Mouse (Mus musculus) liver, embryonic 11.5 days (tissue): ENCODE data around the gene Ccdc177. TPM values are rescaled to one million over a fixed set of nuclear protein-coding genes. Genes with fewer than 3 reads are reported as not detected.

ENCODE experiments used
- ATAC-seq: fragments of 200-750 bp; cut with Nextera tagmentation; replicated peaks from 2 replicates; pipeline ENCODE4 v1.8.0; 2017; ENCODE audit warnings: moderate number of reproducible peaks, mild to moderate bottlenecking, moderate TSS enrichment, moderate library complexity; ENCODE audit not compliant: low FRiP score
- DNase-seq: peaks from one replicate; pipeline ENCODE4 v3.0.0-alpha.2; 2017; ENCODE audit warnings: low spot score
- H3K27ac ChIP-seq: fragments of 300-500 bp; sonication (generic); 2 replicates; pipeline ENCODE4 v1.5.1; 2014; ENCODE audit warnings: mild to moderate bottlenecking, low read depth, low read length, control low read depth
- H3K27me3 ChIP-seq: fragments of 300-500 bp; sonication (generic); replicated peaks from 2 replicates; pipeline ENCODE4 v1.6.1; 2014; ENCODE audit warnings: low read length, mixed read lengths; ENCODE audit not compliant: control insufficient read depth, insufficient read depth
- H3K36me3 ChIP-seq: fragments of 300-500 bp; sonication (generic); 2 replicates; pipeline ENCODE4 v1.6.1; 2014; ENCODE audit warnings: mild to moderate bottlenecking, low read length, moderate library complexity, mixed read lengths; ENCODE audit not compliant: control insufficient read depth, insufficient read depth
- H3K4me1 ChIP-seq: fragments of 300-500 bp; sonication (generic); replicated peaks from 2 replicates; pipeline ENCODE4 v1.6.1; 2014; ENCODE audit warnings: low read length, mixed read lengths; ENCODE audit not compliant: control insufficient read depth, insufficient read depth
- H3K4me2 ChIP-seq: fragments of 300-500 bp; sonication (generic); 2 replicates; pipeline ENCODE4 v1.6.1; 2014; ENCODE audit warnings: mild to moderate bottlenecking, control low read depth, moderate library complexity
- H3K4me3 ChIP-seq: fragments of 300-500 bp; sonication (generic); 2 replicates; pipeline ENCODE4 v1.5.1; 2014; ENCODE audit warnings: low read depth, low read length, control low read depth
- H3K9ac ChIP-seq: fragments of 300-500 bp; sonication (generic); 2 replicates; pipeline ENCODE4 v1.6.1; 2014; ENCODE audit warnings: low read depth, low read length, control low read depth
- H3K9me3 ChIP-seq: fragments of 300-500 bp; sonication (generic); 2 replicates; pipeline ENCODE4 v1.6.1; 2016; ENCODE audit warnings: low read length, inconsistent platforms, mixed read lengths; ENCODE audit not compliant: control insufficient read depth
- WGBS: fragments of 180-500 bp; shearing (Covaris S2); extraction: QIAGEN DNeasy Blood & Tissue Kit; methylation state at CpG from one replicate; pipeline ENCODE4 v1.1.7; 2014; 5-methylcytosine and 5-hydroxymethylcytosine counted together
- polyA plus RNA-seq: library from polyadenylated mRNA; unstranded; fragments of >200 nt; fragmentation: Nextera tagmentation; extraction: Ambion mirVana; gene quantifications from 2 replicates; pipeline ENCODE4 v1.2.1, GENCODE M21; 2014

Gene Ccdc177
- polyA plus RNA-seq, 1 experiment from 2014 or later, result not detected

GRCm38 (mm10) chr12:80794935-80795785 is 34.7 kb upstream of the Ccdc177 start:
- DNase-seq (no peak), ATAC-seq (no peak)
- H3K27ac ChIP-seq, result no peak overlapping the region
- no peaks in the 10 kb centered on the region for H3K36me3 ChIP-seq
- no peaks in the 10 kb centered on the region for H3K9me3 ChIP-seq
- H3K4me1 ChIP-seq, result peaks cover 33% of the 10 kb centered on the region
- no peak overlapping the region for H3K9ac ChIP-seq
- H3K4me3 ChIP-seq, result no peak overlapping the region
- WGBS, result 49% methylated on average over 2 of the region's 2 CpGs
- H3K4me2 ChIP-seq, result no peak overlapping the region
- H3K27me3 ChIP-seq, result no peaks in the 10 kb centered on the region

DNA sequence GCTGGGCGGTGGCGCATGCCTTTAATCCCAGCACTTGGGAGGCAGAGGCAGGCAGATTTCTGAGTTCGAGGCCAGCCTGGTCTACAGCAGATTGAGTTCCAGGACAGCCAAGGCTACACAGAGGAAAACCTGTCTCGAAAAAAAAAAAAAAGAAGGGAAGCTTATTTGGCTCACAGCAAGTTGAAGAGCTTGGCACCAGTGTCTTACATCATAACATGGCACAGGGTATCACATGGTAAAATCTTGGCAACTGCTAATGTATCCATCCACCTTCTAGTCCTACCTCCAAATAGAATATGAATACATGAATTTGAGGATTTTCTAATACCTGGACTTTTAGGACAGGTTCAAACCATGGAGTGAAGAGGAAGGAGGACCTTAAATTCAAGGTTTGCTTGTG is 34.0 kb upstream of the Ccdc177 start:
- H3K27ac ChIP-seq, result no peak overlapping the region
- H3K36me3 ChIP-seq, result no peaks in the 10 kb centered on the region
- H3K9ac ChIP-seq, result no peak overlapping the region
- no peaks in the 10 kb centered on the region for H3K9me3 ChIP-seq
- ATAC-seq (no peak), DNase-seq (no peak)
- H3K4me1 ChIP-seq, result peaks cover 34% of the 10 kb centered on the region
- H3K27me3 ChIP-seq, result no peaks in the 10 kb centered on the region
- 82% methylated on average over 4 of the region's 4 CpGs for WGBS
- H3K4me3 ChIP-seq, result no peak overlapping the region
- no peak overlapping the region for H3K4me2 ChIP-seq

- Histone ChIP-seq H3K4me2 (no peak overlapping the region), H3K4me1 (peaks cover 35% of the 10 kb centered on the region), H3K36me3 (no peaks in the 10 kb centered on the region), H3K4me3 (no peak overlapping the region), H3K9ac (no peak overlapping the region), H3K9me3 (no peaks in the 10 kb centered on the region), H3K27me3 (no peaks in the 10 kb centered on the region), H3K27ac (no peak overlapping the region)
- WGBS, result 81% methylated on average over 1 of the region's 1 CpGs
- ATAC-seq (no peak), DNase-seq (no peak)
Observed at GRCm38 (mm10) chr12:80793535-80793934, 33.0 kb upstream of the Ccdc177 start.

DNA sequence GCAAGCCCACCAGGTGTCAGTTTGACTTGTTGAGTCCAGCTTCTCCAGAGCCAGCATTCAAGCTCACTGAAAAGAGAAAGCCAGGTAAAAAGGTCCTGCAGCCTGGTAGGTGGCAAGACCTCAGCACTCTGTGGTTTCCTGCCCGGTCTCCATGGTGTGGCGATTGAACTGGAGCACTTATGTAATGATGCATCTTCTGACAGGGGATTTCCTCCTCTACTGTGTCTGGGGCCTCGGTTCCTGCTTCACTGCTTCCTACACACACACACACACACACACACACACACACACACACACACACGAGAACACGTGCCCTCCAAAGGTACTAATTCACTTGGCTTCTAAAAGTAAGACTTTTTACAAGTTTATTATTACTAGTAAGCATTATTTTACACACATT is 32.4 kb upstream of the Ccdc177 start:
- H3K9me3 ChIP-seq, result no peaks in the 10 kb centered on the region
- peak overlapping the region; percentile 23 for H3K4me3 ChIP-seq
- H3K4me2 ChIP-seq, result peak overlapping the region; percentile 76
- DNase-seq (no peak), ATAC-seq (no peak)
- 0 out of 2 replicates have a peak overlapping the region, but pooled peaks have one; percentile 34 for H3K9ac ChIP-seq
- WGBS, result 44% methylated on average over 5 of the region's 5 CpGs
- H3K27ac ChIP-seq, result no peak overlapping the region
- no peaks in the 10 kb centered on the region for H3K27me3 ChIP-seq
- no peaks in the 10 kb centered on the region for H3K36me3 ChIP-seq
- H3K4me1 ChIP-seq, result peaks cover 35% of the 10 kb centered on the region

DNA sequence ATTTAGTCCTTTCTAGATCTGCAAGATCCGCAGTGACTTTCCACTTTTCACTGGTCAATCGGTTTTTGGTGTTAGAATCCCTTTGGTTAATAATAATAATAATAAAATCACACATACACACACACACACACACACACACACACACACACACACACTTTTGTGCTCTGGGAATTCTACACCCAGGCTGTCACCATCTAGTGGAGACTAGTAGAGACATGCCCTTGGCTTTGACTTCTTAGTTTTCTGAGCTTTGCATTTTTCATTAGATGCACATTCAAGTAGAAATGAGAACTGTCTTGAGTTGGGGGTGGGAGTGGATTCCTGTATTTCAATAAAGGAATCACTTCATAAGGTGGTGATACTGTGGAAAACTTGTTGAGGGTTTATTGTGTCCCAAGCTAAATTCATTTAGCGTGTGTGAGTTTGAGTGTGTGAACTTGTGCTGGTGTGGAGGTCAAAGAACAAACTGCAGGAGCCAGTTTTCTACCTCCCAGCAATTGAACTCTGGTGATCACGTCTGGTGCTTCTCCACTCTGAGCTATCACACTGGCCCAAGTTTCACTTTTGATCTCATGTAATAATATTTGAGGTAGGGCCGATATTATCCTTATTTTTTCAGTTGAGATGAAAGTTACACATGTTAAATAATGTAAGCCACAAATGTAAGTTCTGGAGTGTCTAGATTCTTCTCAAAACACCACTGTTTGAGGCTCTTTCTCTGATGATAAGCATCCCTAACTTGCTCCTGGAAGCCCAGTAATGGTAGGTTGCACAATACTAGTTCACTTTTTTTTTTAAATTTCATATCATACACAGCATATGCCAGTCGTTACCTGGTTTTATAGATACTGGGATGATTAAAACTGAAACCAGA is 31.3 kb upstream of the Ccdc177 start:
- Histone ChIP-seq H3K27me3 (no peaks in the 10 kb centered on the region), H3K4me1 (peaks cover 40% of the 10 kb centered on the region), H3K4me2 (peak overlapping the region; percentile 76), H3K4me3 (peak overlapping the region; percentile 95), H3K36me3 (no peaks in the 10 kb centered on the region), H3K27ac (peak overlapping the region; percentile 74), H3K9me3 (no peaks in the 10 kb centered on the region), H3K9ac (peak overlapping the region; percentile 96)
- DNase-seq (no peak), ATAC-seq (no peak)
- WGBS, result 29% methylated on average over 6 of the region's 6 CpGs

DNA sequence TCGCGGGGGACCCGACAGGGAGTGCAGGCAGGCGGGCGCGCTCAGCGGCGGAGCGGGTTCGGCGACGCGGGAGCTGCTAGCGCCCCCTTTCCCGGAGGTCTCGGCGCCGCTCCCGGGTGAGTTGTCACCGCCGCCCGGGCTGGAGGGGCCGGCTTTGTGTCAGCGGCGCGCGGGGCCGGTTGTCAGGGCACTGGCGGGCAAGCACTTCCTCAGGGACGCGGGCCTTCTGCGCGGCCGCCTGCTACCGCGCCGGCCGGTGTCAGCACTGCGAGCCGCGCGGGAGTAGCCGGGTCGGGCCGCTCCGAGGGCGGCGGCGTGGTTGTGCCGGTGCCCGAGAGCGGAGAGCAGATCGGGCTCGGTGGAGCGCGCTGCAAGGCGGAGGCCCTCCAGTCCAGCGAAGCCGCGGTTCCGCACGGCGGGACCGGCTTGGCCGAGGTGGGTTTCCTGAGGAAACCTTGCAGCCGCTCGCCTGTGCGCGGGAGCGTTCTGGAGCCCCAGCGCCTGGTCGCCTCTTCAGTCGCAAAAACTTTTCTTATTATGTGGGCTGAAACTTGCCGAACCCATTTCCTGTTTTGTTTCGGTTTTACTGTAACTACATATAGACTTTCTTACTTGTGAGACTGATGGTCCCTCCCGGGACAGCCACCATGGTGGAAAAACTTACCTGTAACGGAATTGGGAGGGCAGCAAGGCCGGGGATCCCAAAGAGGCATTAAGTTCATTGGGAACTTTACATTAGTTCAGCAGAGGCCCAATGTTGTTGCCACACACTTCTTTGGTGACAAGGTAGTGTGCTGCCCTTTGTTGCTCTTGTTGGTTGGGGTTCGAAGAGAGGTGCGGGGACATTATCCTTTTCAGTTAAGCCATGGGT is 30.4 kb upstream of the Ccdc177 start:
- no peaks in the 10 kb centered on the region for H3K9me3 ChIP-seq
- no peaks in the 10 kb centered on the region for H3K27me3 ChIP-seq
- H3K9ac ChIP-seq, result peak overlapping the region; percentile 96
- ATAC-seq (peak; percentile 53), DNase-seq (no peak)
- whole genome bisulfite sequencing, result under 1% methylated on average over 71 of the region's 80 CpGs
- peaks cover 47% of the 10 kb centered on the region for H3K4me1 ChIP-seq
- peak overlapping the region; percentile 95 for H3K4me3 ChIP-seq
- H3K36me3 ChIP-seq, result no peaks in the 10 kb centered on the region
- peak overlapping the region; percentile 76 for H3K4me2 ChIP-seq
- H3K27ac ChIP-seq, result peak overlapping the region; percentile 74

- DNase-seq, result peak; percentile 100
- Histone ChIP-seq H3K4me2 (peak within 1 kb of the TSS; percentile 76), H3K9me3 (no peaks in the 10 kb centered on the region), H3K36me3 (no peaks in the 10 kb centered on the region), H3K4me1 (peaks cover 46% of the 10 kb centered on the region), H3K27ac (peak within 1 kb of the TSS; percentile 74), H3K4me3 (peak within 1 kb of the TSS; percentile 95), H3K9ac (peak within 1 kb of the TSS; percentile 96), H3K27me3 (no peaks in the 10 kb centered on the region)
- ATAC-seq, result peak; percentile 96
- 3% methylated on average over 56 of the region's 56 CpGs for WGBS
Observed at GRCm38 (mm10) chr12:80789849-80790694, 29.6 kb upstream of the Ccdc177 start, which contains the start of gene Susd6. Susd6 (plus strand) TSS chr12:80790510.
